Mouse (Mus musculus) lung, adult 2 months (tissue): Measurements from ENCODE around the gene Gm28308.

ENCODE experiments used
- CTCF ChIP-seq: fragments of 200-500 bp; IDR thresholded peaks from 2 replicates; pipeline ENCODE4 v1.5.1; 2011; ENCODE audit warnings: mild to moderate bottlenecking, low read length, control low read depth; ENCODE audit not compliant: insufficient read depth
- POLR2A ChIP-seq: fragments of 200-500 bp; IDR thresholded peaks from 2 replicates; pipeline ENCODE4 v1.6.1; 2011; ENCODE audit warnings: low read depth, mild to moderate bottlenecking, control low read depth, low read length, borderline replicate concordance; ENCODE audit errors: extremely low read depth

DNA sequence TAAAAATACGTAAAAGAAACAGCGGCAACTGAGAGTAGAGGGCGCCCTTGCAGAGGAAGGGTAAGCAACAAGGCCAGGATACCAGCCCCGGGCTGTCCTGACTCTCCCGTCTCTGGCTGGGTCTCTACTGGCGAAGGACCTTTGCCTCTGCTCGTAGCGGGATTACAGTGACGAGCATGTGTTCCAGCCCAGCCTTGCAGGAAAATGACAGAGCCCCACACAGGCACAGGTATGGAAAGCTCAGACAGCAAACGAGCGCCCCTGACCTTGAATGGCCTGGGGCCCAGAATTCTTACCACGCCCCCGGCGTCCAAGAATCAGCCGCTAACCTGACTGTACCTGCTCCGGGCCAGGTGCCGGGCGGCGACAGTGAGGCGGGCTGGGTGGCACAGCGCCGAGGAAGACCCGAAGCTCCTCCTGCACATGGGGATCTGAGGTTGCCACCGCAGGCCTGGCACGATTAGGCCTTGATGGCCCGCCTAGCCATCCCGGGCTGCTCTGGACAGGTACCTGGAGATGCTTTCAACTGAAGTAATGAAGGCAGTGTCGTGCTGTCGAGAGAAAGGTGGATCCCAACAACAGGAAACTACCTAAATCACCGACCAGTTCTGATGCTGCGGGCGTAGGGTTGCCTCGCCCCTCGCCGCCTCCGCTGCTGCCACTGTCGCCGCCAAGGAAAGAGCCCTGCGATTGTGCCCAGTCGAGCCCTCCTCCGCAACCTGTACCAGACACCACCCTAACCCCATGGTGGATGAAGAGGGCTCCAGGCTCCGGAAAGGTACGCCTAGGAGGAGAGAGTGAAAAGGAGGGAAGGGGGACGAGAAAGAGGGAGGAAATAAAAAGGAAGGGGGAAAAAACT, 16.6 kb upstream of the Gm28308 start:
- TF ChIP-seq CTCF (no peak), POLR2A (no peak)
